Mouse (Mus musculus) intestine, postnatal 0 days (tissue): Measurements from ENCODE around the gene Hibadh. TPM values are rescaled to one million over a fixed set of nuclear protein-coding genes. Genes with fewer than 3 reads are reported as not detected.

Source experiments
- ATAC-seq: fragments of 200-750 bp; cut with Nextera tagmentation; 2 replicates; pipeline ENCODE4 v1.8.0; 2017; ENCODE audit warnings: mild to moderate bottlenecking, moderate TSS enrichment, moderate library complexity
- H3K27ac ChIP-seq: fragments of 300-500 bp; sonication (generic); 2 replicates; pipeline ENCODE4 v1.5.1; 2014; ENCODE audit warnings: mild to moderate bottlenecking, low read depth, low read length, moderate library complexity
- H3K27me3 ChIP-seq: fragments of 300-500 bp; sonication (generic); replicated peaks from 2 replicates; pipeline ENCODE4 v1.6.1; 2014; ENCODE audit warnings: low read length, mixed read lengths; ENCODE audit not compliant: control insufficient read depth, insufficient read depth
- H3K36me3 ChIP-seq: fragments of 300-500 bp; sonication (generic); 2 replicates; pipeline ENCODE4 v1.6.1; 2014; ENCODE audit warnings: mild to moderate bottlenecking, moderate library complexity; ENCODE audit not compliant: control insufficient read depth, insufficient read depth
- H3K4me1 ChIP-seq: fragments of 300-500 bp; sonication (generic); replicated peaks from 2 replicates; pipeline ENCODE4 v1.6.1; 2014; ENCODE audit warnings: antibody characterized with exemption, low read length, mixed read lengths; ENCODE audit not compliant: control insufficient read depth, insufficient read depth
- H3K4me2 ChIP-seq: fragments of 300-500 bp; sonication (generic); replicated peaks from 2 replicates; pipeline ENCODE4 v1.6.1; 2014; ENCODE audit warnings: low read depth, mild to moderate bottlenecking, moderate library complexity
- H3K4me3 ChIP-seq: fragments of 300-500 bp; sonication (generic); 2 replicates; pipeline ENCODE4 v1.5.1; 2014; ENCODE audit warnings: low read depth, low read length
- H3K9ac ChIP-seq: fragments of 300-500 bp; sonication (generic); 2 replicates; pipeline ENCODE4 v1.6.1; 2014; ENCODE audit warnings: mild to moderate bottlenecking, low read depth, low read length
- H3K9me3 ChIP-seq: fragments of 300-500 bp; sonication (generic); 2 replicates; pipeline ENCODE4 v1.6.1; 2016; ENCODE audit warnings: mixed run types; ENCODE audit not compliant: control insufficient read depth
- CTCF ChIP-seq: sonication (generic); IDR thresholded peaks from 2 replicates; pipeline ENCODE4 v1.5.1; 2016; ENCODE audit warnings: low read depth, mild to moderate bottlenecking, control low read depth, antibody characterized with exemption, moderate library complexity
- WGBS: fragments of 180-500 bp; shearing (Covaris S2); extraction: QIAGEN DNeasy Blood & Tissue Kit; methylation state at CpG from one replicate; pipeline ENCODE4 v1.1.7; 2014; 5-methylcytosine and 5-hydroxymethylcytosine counted together
- polyA plus RNA-seq: library from polyadenylated mRNA; unstranded; fragments of >200 nt; fragmentation: Nextera tagmentation; extraction: Ambion mirVana; gene quantifications from 2 replicates; pipeline ENCODE4 v1.2.1, GENCODE M21; 2015

The Hibadh gene
- polyA plus RNA-seq, 1 experiment from 2014 or later: 55.5 TPM

DNA sequence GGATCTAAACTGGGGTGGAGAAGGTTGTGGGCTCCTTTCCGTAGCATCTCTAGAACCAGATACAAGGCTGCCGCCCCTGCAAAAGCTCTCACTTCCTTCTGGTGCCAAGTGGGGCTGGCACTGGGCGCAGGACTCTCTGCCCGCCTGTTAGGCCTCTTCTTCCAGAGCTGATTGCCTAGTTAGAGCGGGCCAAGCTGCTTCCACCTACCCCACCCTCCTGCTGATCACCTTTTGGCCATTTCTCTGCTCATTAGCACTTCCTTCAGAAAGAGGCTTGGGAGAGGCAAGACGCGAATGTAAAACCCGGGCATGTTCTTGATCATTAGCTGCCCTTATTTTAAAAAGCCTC is 108.1 kb downstream of the Hibadh start:
- 0 out of 2 replicates have a peak, but pooled peaks cover 3% of the 10 kb centered on the region for H3K9me3 ChIP-seq
- H3K9ac ChIP-seq: no peak overlapping the region
- no peak for TF ChIP-seq CTCF
- H3K36me3 ChIP-seq: no peaks in the 10 kb centered on the region; the same call in 1 of the 2 replicates
- no peak overlapping the region for H3K4me3 ChIP-seq
- no peak for ATAC-seq
- H3K4me2 ChIP-seq: no peak overlapping the region
- 87% methylated on average over 8 of the region's 8 CpGs for WGBS
- no peaks in the 10 kb centered on the region for H3K4me1 ChIP-seq
- H3K27ac ChIP-seq: no peak overlapping the region
- no peaks in the 10 kb centered on the region for H3K27me3 ChIP-seq

DNA sequence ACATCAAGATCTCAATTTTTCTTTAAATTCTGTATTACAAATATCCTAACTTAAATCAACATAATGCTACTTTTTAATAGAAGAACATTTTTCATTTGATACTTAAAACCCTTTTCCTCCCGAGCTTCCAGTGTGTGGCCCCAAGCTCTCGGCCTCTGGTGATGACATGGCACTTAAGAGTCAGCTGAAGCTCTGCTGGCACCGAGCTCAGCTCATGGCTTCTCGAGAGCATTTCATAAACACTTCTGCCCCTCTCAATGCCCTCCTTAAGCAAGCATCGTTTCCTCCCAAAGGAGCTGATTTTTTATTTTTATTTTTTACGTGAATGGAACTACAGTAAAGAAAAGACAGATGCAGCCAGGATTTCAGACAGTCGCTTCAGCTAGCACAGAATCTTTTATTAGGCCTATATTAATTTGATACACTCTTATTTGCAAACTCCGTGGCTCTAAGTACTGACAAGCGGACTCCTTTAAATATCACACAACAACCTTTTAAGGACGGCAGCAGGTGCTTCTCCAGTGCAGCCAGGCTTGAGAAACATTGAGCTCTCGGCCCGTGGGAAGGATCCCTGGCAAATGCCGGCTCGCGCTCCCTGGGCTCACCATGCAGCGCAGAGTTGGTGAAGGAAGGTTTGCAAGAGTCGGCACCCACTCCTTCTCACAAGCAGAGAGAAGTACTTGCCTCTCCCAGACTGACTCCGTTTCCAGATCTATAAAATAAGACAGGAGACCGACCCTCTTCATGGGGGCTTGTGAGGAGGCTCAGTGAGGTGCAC is 108.6 kb downstream of the Hibadh start:
- WGBS: 78% methylated on average over 19 of the region's 19 CpGs
- H3K27me3 ChIP-seq: no peaks in the 10 kb centered on the region
- ATAC-seq: no peak
- H3K4me2 ChIP-seq: no peak overlapping the region
- no peak overlapping the region for H3K9ac ChIP-seq
- no peaks in the 10 kb centered on the region for H3K4me1 ChIP-seq
- TF ChIP-seq CTCF: no peak
- no peak overlapping the region for H3K4me3 ChIP-seq
- no peaks in the 10 kb centered on the region for H3K36me3 ChIP-seq
- H3K9me3 ChIP-seq: no peaks in the 10 kb centered on the region
- no peak overlapping the region for H3K27ac ChIP-seq

DNA sequence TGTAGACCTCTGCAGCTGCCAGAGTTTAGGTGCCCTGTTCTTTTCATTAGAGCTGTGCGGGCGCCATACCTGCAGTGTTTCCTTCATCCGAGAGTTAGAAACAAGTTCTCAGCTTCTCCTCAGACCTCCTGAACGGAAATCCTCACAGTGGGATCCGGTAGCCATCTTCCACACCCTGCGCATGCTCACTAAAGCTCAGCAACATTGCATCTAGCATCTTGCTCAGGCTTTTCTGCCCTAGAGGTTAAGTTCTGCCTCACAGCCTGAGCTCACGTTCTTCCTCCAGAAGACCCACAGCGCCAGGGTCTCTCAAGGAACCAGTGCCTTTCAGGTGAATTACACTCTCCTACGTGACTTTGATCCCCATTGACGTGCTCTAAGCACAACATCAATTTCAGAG is 109.3 kb downstream of the Hibadh start:
- Histone ChIP-seq H3K9ac (no peak overlapping the region), H3K4me2 (no peak overlapping the region), H3K9me3 (no peaks in the 10 kb centered on the region), H3K36me3 (no peaks in the 10 kb centered on the region), H3K4me1 (no peaks in the 10 kb centered on the region), H3K27ac (no peak overlapping the region), H3K27me3 (no peaks in the 10 kb centered on the region), H3K4me3 (no peak overlapping the region)
- WGBS: 87% methylated on average over 10 of the region's 10 CpGs
- no peak for ATAC-seq
- TF ChIP-seq CTCF: no peak

- H3K36me3 ChIP-seq: no peaks in the 10 kb centered on the region
- no peak overlapping the region for H3K27ac ChIP-seq
- H3K9me3 ChIP-seq: no peaks in the 10 kb centered on the region
- TF ChIP-seq CTCF: no peak
- H3K4me3 ChIP-seq: no peak overlapping the region
- no peak overlapping the region for H3K9ac ChIP-seq
- H3K4me2 ChIP-seq: no peak overlapping the region
- WGBS: 58% methylated on average over 2 of the region's 2 CpGs
- peaks cover 6% of the 10 kb centered on the region; the same call in 1 of the 2 replicates for H3K27me3 ChIP-seq
- H3K4me1 ChIP-seq: no peaks in the 10 kb centered on the region
- no peak for ATAC-seq
These were observed 116.0 kb downstream of the Hibadh start for GRCm38 (mm10) chr6:52524226-52524625.

GRCm38 (mm10) chr6:52518704-52519103 is 121.5 kb downstream of the Hibadh start:
- 64% methylated on average over 10 of the region's 10 CpGs for WGBS

GRCm38 (mm10) chr6:52517272-52517671 is 122.9 kb downstream of the Hibadh start:
- Histone ChIP-seq H3K27ac (no peak overlapping the region), H3K9ac (no peak overlapping the region), H3K27me3 (peaks cover 6% of the 10 kb centered on the region; the same call in 1 of the 2 replicates), H3K4me2 (no peak overlapping the region), H3K36me3 (no peaks in the 10 kb centered on the region), H3K4me1 (no peaks in the 10 kb centered on the region), H3K4me3 (no peak overlapping the region), H3K9me3 (no peaks in the 10 kb centered on the region)
- no peak for ATAC-seq
- no peak for TF ChIP-seq CTCF
- WGBS: 81% methylated on average over 5 of the region's 5 CpGs

More at GRCm38 (mm10) chr6:52518704-52519103, 121.5 kb downstream of the Hibadh start:
- H3K4me1 ChIP-seq: no peaks in the 10 kb centered on the region
- no peak for TF ChIP-seq CTCF
- no peak for ATAC-seq
- no peaks in the 10 kb centered on the region for H3K36me3 ChIP-seq
- H3K27me3 ChIP-seq: peaks cover 6% of the 10 kb centered on the region; the same call in 1 of the 2 replicates
- no peak overlapping the region for H3K27ac ChIP-seq
- H3K9me3 ChIP-seq: no peaks in the 10 kb centered on the region
- H3K4me3 ChIP-seq: no peak overlapping the region
- H3K9ac ChIP-seq: no peak overlapping the region
- H3K4me2 ChIP-seq: no peak overlapping the region
